Mouse (Mus musculus): ENCODE data around the gene Gm21970.

The Gm21970 gene

GRCm38 (mm10) chr16:91372577-91373472 is 18.7 kb upstream of the Gm21970 start, which contains the start of gene Ifnar2:
Gene Ifnar2 (plus strand): TSS chr16:91372783.
- DNase-seq (ENCODE audit: low spot score in 2 of 2): peak; percentile 85 to 88

DNA sequence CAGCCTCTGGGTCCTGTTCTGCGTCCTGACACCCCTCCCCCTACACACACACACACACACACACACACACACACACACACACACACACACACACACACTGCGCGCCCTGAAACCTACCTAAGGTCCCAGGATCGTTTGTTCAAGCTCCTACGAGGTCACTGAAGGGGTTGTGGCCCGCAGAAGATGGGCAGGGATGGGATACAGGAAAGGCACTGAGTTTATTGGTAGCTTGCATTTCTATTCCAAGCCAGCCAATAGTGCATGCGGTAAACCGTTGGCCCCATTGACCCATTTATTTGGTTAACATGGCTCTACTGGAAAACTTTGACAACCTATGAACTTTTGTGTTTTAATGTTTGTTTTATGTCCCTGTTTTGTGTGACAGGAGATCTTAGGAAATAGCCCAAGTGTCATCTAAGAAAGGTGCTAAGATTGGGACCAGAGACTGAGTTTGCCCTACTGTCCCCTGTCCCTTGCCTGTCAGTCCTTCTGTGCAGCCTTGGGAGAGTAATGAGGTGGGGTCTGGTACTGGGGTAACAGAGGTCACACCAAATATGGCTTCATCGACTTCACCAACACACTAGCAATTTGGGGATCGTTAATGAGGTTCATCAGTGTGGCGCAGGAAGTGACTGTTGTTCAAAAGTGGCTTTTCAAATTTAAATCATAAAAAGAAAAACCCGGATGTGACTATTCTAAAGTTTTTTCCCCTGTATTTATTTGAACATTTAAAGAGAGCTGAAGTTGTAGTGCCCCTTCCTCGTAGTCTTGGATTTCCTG is 17.9 kb upstream of the Gm21970 start:
- DNase-seq (ENCODE audit: low spot score in 2 of 2): no peak

- DNase-seq (ENCODE audit: low spot score in 2 of 2): no peak
Observed at GRCm38 (mm10) chr16:91374253-91374634, 17.3 kb upstream of the Gm21970 start.

DNA sequence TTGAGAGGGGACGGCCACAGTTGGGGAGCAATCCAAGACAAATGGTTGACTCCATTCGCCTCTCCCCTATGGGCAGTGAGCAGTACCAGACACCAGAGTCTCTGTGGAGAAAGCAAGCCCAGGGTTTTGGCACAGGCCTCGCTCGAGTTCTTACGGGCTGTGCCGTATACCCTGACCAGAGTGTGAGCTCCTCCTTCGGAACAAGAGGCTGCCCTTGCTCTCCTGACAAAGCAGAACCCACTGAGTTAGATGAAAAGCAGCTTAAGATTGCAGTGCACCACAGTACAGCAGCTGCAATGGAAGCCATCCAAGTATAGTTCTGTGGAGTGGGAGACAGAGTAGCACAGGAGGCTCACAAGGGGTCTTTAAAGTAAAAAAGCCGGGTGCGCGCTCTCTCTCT is 14.8 kb upstream of the Gm21970 start:
- DNase-seq (ENCODE audit: low spot score in 2 of 2): no peak

GRCm38 (mm10) chr16:91378431-91378986 is 13.0 kb upstream of the Gm21970 start:
- no peak for DNase-seq (ENCODE audit: low spot score in 2 of 2)

DNA sequence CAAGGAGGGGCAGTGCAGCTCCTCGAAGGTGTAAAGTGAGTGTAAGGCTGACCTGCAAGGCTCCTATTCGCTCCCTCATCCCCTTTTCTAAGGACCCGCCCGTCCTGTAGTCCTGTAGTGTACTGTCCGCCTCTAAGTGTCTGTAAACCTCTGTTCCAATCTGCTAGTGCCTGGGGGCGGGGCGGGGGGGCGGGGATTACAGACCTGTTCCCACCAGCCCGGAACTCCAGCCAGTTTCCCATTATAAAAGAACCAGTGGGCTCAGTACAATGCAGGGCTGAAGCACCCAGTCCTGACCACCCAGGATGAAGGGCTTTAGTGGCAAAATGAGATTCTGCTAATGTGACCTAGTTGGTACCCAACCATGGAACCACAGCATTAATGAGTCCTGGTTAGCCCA is 12.5 kb upstream of the Gm21970 start:
- no peak for DNase-seq (ENCODE audit: low spot score in 2 of 2)

GRCm38 (mm10) chr16:91379412-91379811 is 12.1 kb upstream of the Gm21970 start:
- DNase-seq (ENCODE audit: low spot score in 2 of 2): no peak

DNA sequence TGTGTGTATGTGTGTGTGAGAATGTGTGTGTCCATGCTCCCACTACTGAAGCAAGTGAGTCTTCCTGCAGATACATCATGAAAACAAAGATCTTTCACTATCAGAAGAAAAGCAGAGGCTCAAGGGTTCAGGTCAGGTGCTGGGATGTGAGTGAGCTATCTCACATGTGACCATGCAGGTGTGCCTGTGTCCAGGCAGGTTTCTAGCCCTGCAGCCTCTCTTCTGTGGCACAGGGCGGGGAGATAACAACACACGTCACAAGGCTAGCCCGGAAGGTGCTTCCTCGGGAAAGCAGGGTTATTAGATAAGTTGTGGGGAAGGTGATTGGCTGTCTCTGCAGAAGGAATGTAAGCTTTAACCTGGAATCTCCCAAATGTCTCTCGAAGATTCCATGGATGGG is 11.4 kb upstream of the Gm21970 start:
- no peak for DNase-seq (ENCODE audit: low spot score in 2 of 2)

DNA sequence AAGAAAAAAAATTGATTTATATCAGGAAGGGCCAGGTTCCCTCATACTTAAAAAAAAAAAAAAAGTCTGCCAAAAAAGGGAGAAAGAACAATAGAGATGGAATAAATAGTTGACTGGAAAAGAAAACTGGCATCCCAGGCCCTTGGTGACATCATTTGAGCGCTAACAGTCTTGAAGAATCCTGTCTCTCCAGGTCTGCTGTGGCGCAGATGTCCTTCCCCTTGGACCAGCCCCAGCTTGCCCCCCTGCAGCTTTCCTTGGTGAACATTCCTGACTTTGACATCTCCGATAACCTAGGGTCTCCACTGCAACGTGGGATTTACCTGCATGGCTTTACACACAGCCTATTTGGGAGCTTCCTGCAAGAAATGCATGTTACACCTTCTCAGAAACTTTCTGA is 9.9 kb upstream of the Gm21970 start:
- no peak for DNase-seq (ENCODE audit: low spot score in 2 of 2)

GRCm38 (mm10) chr16:91382261-91382790 is 9.2 kb upstream of the Gm21970 start:
- no peak for DNase-seq (ENCODE audit: low spot score in 2 of 2)

DNA sequence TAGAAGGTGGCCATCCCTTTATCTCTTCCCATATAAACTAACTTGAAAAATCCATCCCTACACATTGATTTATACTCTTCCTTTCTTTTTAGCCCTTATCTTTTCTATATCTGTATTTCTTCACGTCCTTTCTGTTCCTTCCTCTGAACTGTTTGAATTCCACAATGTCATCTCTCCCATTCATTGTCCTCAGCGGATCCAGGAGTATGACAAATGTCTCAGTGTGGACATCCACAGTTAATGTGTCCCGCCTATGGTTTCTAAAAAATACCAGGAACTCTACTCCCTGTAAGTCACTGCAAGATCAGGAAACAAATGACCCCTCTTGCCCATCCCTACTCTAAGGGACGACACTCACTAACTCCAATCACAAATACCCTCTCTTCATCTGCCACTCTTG is 7.3 kb upstream of the Gm21970 start:
- DNase-seq (ENCODE audit: low spot score in 2 of 2): no peak

GRCm38 (mm10) chr16:91385621-91386020 is 5.9 kb upstream of the Gm21970 start:
- no peak for DNase-seq (ENCODE audit: low spot score in 2 of 2)

- DNase-seq (ENCODE audit: low spot score in 2 of 2): no peak
Observed at GRCm38 (mm10) chr16:91386419-91387120, 5.0 kb upstream of the Gm21970 start.

DNA sequence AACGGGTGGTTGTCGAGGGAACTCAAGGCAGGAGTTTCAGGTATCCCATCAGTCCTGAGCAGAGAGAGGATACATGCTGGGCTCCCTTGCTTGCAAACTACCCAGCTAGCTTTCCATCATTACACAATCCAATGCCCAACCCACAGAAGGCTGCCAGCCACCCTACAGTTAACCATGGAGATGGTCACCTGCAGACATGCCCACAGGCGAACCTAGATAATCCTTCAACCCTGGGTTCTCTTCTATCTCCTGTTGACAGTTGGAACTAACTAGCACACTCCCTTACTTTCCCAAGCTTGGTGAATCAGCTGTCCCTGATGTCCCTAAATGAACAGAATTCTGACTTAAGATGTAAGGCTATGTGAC is 4.4 kb upstream of the Gm21970 start:
- DNase-seq (ENCODE audit: low spot score in 2 of 2): no peak

DNA sequence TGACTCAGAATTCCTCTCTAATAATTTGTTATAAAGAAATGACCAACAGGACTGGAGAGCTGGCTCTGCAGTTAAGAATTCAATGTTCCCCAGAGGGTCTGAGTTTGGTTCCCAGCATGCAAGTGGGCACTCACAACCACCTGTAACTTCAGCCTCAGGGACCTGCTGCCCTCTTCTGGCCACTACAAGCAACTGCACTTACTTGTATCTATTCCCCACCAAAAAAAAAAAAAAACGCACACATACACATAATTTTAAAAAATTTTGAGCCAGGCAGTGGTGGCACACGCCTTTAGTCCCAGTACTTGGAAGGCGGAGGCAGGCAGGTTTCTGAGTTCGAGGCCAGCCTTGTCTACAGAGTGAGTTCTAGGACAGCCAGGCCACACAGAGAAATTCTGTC is 1.4 kb upstream of the Gm21970 start:
- DNase-seq (ENCODE audit: low spot score in 2 of 2): no peak

GRCm38 (mm10) chr16:91394826-91395410 is 3.4 kb downstream of the Gm21970 start:
- no peak for DNase-seq (ENCODE audit: low spot score in 2 of 2)

- DNase-seq (ENCODE audit: low spot score in 2 of 2): no peak
Observed at GRCm38 (mm10) chr16:91395633-91396392, 4.3 kb downstream of the Gm21970 start.

GRCm38 (mm10) chr16:91396844-91397537 is 5.5 kb downstream of the Gm21970 start:
- no peak for DNase-seq (ENCODE audit: low spot score in 2 of 2)

GRCm38 (mm10) chr16:91398030-91398429 is 6.5 kb downstream of the Gm21970 start:
- DNase-seq (ENCODE audit: low spot score in 2 of 2): no peak

DNA sequence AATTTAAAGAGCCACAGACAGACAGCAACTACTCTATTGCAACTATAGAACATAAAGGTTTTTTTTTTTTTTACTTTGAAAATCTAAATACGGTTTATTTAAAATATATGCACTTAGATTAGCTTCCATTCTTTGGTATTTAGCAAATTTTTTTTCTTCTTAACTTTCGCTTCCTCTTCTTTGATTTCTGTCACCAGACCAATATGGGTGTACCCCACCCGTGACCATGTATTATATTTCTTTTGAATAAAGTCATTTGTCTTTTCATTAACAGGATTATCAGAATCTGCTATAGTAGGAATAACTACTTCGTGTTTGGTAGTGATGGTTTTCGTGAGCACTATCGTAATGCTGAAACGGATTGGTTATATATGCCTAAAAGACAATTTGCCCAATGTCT is 7.4 kb downstream of the Gm21970 start:
- no peak for DNase-seq (ENCODE audit: low spot score in 2 of 2)

Data from spleen, postnatal 36 days (tissue).